8 mouse cellular contexts compared by ENCODE assay signal in the genomic region with DNA sequence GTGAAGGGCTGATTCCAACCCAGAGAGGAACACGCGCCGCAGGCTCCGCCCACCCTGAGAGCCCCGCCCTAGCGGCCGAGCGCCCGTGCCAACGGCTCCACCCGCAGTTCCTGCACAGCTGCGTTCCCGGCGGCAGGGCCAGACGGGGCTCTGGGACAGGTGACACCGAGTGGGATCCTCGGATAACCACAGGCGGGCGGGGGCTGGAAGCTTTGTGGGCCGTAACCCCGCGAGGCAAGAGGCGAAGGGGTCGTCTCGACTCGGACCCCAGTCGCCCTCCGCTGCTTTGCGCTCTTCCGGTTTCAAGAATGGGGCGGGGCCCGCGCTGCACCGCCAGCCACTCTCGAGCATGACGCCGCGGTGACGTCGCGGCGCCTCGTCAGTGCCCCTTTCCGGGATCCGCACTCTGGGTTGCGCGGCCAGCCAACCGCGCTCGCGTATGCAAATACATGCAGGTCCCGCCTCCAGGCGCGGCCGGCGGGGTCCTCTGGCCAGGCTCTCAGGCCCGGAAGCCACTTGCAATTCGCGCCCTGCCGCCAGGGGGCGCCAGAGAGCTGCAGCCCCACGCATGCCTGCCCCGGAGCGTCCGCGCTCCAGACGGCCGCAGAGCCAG. TPM values are rescaled to one million over a fixed set of nuclear protein-coding genes. Genes with fewer than 3 reads are reported as not detected.
A peak's percentile ranks its signal among the peaks of the same experiment; 100 is the strongest.
DNase-seq lines count a peak whose midpoint lies in the region; ATAC-seq lines count a peak whose summit lies in the region.

TSS of gene Ocel1 (plus strand) at position 63 of the 613 bp plus-strand sequence.

- ATAC-seq in intestine, embryonic 14.5 days (replicated peaks; ENCODE audit: low FRiP score, low TSS enrichment, low read depth) = peak; percentile 85

- H3K27ac ChIP-seq in intestine, embryonic 14.5 days (ENCODE audit: low read depth) = peak within 1 kb of the TSS; percentile 51; the same call in 1 of the 2 replicates

- H3K27me3 ChIP-seq in intestine, embryonic 14.5 days (replicated peaks; ENCODE audit: control insufficient read depth, insufficient read depth, low read length) = no peaks in the 10 kb centered on the region

- intact Hi-C loops in left cerebral cortex, postnatal 14 days (cut with DNase I) = loop anchor here (10.0 kb wide), 1 partner anchor 477 kb away; the partner anchor contains the start of genes Rpl18a and Slc5a5

- no peaks in the 10 kb centered on the region for H3K9me3 ChIP-seq in intestine, embryonic 14.5 days (ENCODE audit: control insufficient read depth, low read length)

- H3K4me2 ChIP-seq in intestine, embryonic 14.5 days (ENCODE audit: low read length) = peak within 1 kb of the TSS; percentile 53

- H3K9ac ChIP-seq in intestine, embryonic 14.5 days (ENCODE audit: low read length) = peak within 1 kb of the TSS; percentile 50; the same call in 1 of the 2 replicates

- H3K4me3 ChIP-seq in intestine, embryonic 14.5 days (ENCODE audit: low read depth, low read length) = peak within 1 kb of the TSS; percentile 68

- peak; percentile 99 for DNase-seq in adrenal gland, adult (ENCODE audit: inconsistent age in 2 of 2, low spot score in 1 of 2)
- DNase-seq in embryo, embryonic 10.5 days (ENCODE audit: low spot score) = peak; percentile 98
- peak; percentile 98 for DNase-seq in gastrocnemius, postnatal 25 days
- DNase-seq in intestine, embryonic 14.5 days (ENCODE audit: low spot score) = peak; percentile 97
- peak; percentile 98 for DNase-seq in left cerebral cortex, postnatal 14 days (ENCODE audit: low spot score in 2 of 2)
- peak; percentile 99 for DNase-seq in mesoderm, embryonic 11.5 days (ENCODE audit: low read depth, low spot score)
- DNase-seq in right cerebral cortex, postnatal 36 days (ENCODE audit: low spot score in 2 of 2) = peak; percentile 98 to 99
- DNase-seq in yolk sac, embryonic 10.5 days (ENCODE audit: low spot score) = peak; percentile 95

- H3K4me1 ChIP-seq in intestine, embryonic 14.5 days (replicated peaks; ENCODE audit: control insufficient read depth, insufficient read depth, low read length) = peaks cover 22% of the 10 kb centered on the region

- WGBS in intestine, embryonic 14.5 days = 1% methylated on average over 67 of the region's 68 CpGs

- peaks cover 41% of the 10 kb centered on the region for H3K36me3 ChIP-seq in intestine, embryonic 14.5 days (ENCODE audit: control insufficient read depth, insufficient read depth, low read length)

RNA-seq across cellular contexts. Expression of gene Ocel1, which starts in this region (rescaled TPM):
- 1 to 10 TPM; 6.9 to 8.0 TPM for total RNA-seq in gastrocnemius, postnatal 25 days (2021)
- polyA plus RNA-seq in intestine, embryonic 14.5 days (2014; fragmentation: Nextera tagmentation; extraction: Ambion mirVana) = 3.5 and 5.3 TPM in 2 replicates
- 10 to 100 TPM; 20.2 TPM for total RNA-seq in left cerebral cortex, postnatal 14 days (2021)

Comparison
In these comparisons a context has a peak if more than half of its experiments do, and no peak if none do; other contexts are left out.
1. Peak in every context shown above with its lines: DNase-seq, ATAC-seq, H3K4me3 ChIP-seq and H3K27ac ChIP-seq.